Mouse (Mus musculus) lung, postnatal 0 days (tissue): ENCODE measurements around the gene Card11.

Source experiments
- CTCF ChIP-seq: IDR thresholded peaks from 2 replicates; pipeline ENCODE4 v1.5.1; 2016; ENCODE audit warnings: antibody characterized with exemption, mild to moderate bottlenecking
- EP300 ChIP-seq: IDR thresholded peaks from 2 replicates; pipeline ENCODE4 v1.6.1; 2016; ENCODE audit warnings: antibody characterized with exemption, mild to moderate bottlenecking, control low read depth

- TF ChIP-seq CTCF, result peak; percentile 71
- no peak for TF ChIP-seq EP300
Observed at GRCm38 (mm10) chr5:140889539-140889938, 110.8 kb downstream of the Card11 start.
